Mouse (Mus musculus) right cerebral cortex, adult 18-20 months (tissue): ENCODE results near the gene Cphx2.
"Not testable (repeated sequence)": the region's sequence is repeated elsewhere in the genome, so short reads cannot be mapped to it uniquely, and the experiment has no call there.

Source experiments
- DNase-seq: peaks from one replicate; pipeline ENCODE4 v3.0.0; 2022; ENCODE audit warnings: mixed read lengths

The Cphx2 gene

DNA sequence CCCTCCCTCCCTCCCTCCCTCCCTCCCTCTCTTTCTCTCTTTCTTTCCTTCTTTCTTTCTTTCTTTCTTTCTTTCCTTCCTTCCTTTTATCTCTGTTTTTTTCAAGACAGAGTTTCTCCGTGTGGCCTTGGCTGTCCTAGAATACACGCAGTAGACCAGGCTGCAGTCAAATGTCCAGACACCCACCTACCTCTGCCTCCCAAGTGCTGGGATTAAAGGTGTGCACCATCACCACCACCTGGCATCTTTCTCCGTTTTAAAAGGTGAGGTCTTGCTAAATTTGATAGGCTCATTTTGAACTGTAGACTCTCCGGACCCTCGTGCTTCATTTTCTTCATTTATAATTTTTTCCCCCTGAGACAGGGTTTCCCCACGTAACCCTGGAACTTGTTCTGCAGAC is at the start of gene Cphx2:
Cphx2 (plus strand) TSS at position 301 of the 400 bp plus-strand sequence.
- not testable (repeated sequence) for DNase-seq

DNA sequence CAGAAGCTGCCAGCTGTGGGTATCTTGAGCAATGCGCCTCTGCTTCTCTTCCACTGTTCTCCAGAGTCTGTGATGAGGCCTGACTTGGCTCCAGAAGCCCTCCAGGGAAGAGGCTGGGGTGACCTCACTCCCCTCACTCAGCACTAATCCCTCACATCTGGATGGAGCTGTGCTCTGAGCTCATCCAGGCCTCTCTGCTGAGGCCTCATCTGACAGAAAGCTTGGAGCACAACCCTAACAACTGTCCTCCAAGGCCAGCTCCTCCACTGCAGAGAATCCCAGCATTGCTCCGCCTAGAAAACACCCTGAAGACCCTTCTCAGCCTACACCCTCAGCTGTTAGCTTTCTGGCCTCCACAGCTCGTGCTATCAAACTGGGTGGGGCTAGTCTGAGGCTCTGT is 47.0 kb upstream of the Cphx2 start:
- DNase-seq, result not testable (repeated sequence)

DNA sequence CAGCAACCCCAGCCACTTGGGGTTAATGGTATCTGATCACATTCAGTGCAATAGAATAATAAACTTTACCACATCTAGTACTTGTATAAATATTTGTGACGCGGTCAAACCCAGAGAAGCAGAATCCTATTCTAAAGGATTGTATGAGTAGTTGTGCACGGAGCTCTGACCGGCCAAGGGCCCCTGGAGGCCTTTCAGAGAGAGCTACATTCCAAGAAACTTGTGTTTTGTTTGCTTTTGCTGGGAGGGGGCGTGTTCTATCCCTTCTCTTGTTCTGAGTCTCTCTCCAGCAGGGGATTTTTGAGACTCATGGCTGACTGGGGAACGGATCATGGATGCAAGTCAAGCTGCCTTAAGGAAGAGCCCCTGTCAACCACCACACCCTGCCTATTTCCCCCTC is 45.9 kb upstream of the Cphx2 start:
- not testable (repeated sequence) for DNase-seq

DNA sequence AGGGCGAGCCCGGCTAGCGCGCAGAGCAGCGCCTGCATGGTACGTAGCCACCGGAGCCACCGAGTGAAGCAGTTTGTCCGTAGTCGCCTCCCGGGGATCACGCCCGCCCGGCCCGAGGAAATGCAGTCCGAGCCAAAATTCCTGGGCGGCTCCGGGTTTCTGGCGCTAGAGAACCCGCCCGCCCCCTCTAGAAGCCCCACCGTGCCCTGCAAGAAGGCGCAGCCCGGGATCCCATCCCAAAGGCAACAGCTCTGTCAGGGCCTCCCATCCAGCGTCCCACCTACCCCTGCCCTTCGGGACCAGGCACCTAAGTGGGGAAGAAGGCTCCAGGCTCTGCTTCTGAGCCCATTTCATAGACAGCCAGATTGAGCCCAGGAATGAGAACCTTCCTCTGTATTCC is 38.7 kb upstream of the Cphx2 start, which contains the start of gene Gm9780:
Gm9780 (minus strand) TSS at position 101 of the 400 bp plus-strand sequence.
- DNase-seq, result not testable (repeated sequence)

- not testable (repeated sequence) for DNase-seq
Measured at GRCm38 (mm10) chr14:26045007-26045406, 36.3 kb upstream of the Cphx2 start.

- not testable (repeated sequence) for DNase-seq
Measured at GRCm38 (mm10) chr14:26047026-26047425, 34.3 kb upstream of the Cphx2 start.

DNA sequence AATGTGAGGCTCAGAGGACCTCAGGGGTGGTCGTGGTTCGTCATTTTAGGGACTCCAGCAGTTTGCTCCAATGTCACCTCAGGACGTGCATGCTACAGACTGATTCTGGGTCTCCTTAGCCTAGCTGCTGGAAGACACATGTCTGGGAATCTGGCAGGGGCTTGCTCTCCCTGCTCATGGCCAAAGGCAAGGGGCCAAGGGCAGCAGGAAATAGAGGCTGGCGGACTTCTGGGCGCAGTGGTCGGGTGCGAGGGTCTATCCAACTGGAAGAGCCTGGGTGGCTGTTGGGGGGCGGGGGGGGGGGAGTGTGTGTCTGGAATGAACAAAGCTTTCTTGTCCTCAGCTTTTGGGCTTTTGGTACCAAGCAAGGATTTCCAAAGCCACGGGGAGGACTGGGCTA is 32.5 kb upstream of the Cphx2 start:
- DNase-seq, result not testable (repeated sequence)

GRCm38 (mm10) chr14:26058184-26058583 is 23.1 kb upstream of the Cphx2 start:
- not testable (repeated sequence) for DNase-seq

DNA sequence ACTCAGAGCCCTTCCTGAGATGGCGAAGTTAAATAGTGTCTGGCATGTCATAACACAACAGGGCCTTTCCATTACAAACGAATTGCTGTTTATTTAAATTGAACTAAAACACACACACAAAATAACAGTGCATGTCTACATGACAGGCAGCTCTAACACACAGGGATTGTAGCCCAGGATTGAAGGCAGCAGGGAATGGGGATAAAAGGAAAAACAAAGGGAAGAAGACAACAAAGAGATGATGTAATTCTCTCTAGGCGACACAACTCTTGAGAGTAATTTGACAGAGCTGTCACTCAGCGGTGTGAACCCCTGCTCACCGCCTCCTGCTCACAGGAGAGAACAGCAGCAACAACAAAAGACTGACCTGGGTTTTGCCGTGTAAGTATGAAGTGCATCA is 22.0 kb upstream of the Cphx2 start:
- not testable (repeated sequence) for DNase-seq

- not testable (repeated sequence) for DNase-seq
Measured at GRCm38 (mm10) chr14:26066574-26067324, 14.6 kb upstream of the Cphx2 start.

DNA sequence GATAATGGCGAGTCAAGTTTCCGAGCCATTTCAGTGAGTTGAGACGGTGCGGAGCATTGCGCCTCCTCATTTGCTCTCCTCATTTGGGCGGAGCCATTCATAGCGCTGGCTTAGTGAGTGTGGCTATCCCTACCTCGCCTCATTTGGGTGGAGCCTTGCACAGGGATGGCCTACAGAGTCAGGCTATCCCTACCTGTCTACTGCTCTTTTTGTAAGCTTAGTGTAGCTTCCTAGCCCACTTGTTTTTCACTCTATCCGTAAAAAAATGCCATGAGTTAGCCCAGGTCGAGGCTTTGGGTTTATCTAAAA is 14.0 kb upstream of the Cphx2 start, which contains the start of gene Tmem254c:
Tmem254c (minus strand) TSS at position 31 of the 309 bp plus-strand sequence.
- not testable (repeated sequence) for DNase-seq

- DNase-seq, result not testable (repeated sequence)
Measured at GRCm38 (mm10) chr14:26076620-26077390, 4.5 kb upstream of the Cphx2 start.

DNA sequence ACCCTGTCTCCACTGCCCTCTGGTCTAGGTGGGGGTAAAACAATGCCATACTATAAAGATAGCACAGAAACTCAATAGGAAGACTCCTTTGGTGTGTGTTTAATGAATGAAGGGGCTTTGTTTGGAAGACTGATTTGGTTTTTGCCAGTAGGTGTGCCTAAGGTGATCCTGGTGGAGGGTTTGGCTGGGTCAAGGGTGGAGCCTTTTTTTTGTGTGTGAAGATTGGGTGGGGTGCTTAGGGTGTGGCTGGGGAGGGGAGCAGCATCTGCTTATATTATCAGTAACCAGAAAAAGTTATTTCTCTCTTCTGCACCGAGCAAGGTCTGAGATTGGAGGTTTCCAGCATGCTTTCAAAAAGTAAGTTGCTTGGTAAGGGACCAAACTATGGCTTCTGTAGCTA is 681 bp downstream of the Cphx2 start, which contains the start of gene Cphx3:
Cphx3 (plus strand) TSS at position 301 of the 400 bp plus-strand sequence.
- DNase-seq, result not testable (repeated sequence)

- DNase-seq, result not testable (repeated sequence)
Measured at GRCm38 (mm10) chr14:26097622-26098021, 16.3 kb downstream of the Cphx2 start.

DNA sequence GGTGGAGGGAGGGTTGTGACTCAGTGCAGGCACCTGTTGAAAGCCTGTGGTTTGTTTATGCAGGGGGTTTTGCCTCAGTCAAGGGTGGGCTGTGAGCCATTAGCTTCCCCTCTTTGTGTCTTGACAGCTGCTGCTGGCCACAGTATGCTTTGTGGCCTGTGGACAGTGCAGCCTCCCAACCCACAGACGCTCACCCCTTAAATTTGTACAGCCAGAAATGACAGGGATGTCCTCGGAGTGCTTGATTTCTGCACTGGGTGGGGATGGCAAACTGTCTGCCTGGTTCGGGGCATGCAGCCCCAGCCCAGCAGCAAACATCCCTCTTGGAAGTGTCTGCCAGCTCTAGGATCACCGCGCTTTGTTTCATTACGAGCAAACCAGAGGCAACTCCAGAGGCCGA is 36.8 kb downstream of the Cphx2 start, which contains the start of gene Duxbl2:
Duxbl2 (plus strand) TSS at position 200 of the 400 bp plus-strand sequence.
- not testable (repeated sequence) for DNase-seq

- not testable (repeated sequence) for DNase-seq
Measured at GRCm38 (mm10) chr14:26118550-26119000, 37.3 kb downstream of the Cphx2 start.

GRCm38 (mm10) chr14:26119095-26119494 is 37.8 kb downstream of the Cphx2 start:
- not testable (repeated sequence) for DNase-seq
